Mouse (Mus musculus): ENCODE data around the gene Kpna4. TPM values are rescaled to one million over a fixed set of nuclear protein-coding genes. Genes with fewer than 3 reads are reported as not detected.

Gene Kpna4
- polyA plus RNA-seq, 1 experiment from 2014 or later = 22.7 TPM

GRCm38 (mm10) chr3:69060672-69061071, 66.2 kb downstream of the Kpna4 start:
- H3K4me1 ChIP-seq (ENCODE audit: control insufficient read depth, insufficient read depth, low read length) = no peaks in the 10 kb centered on the region
- no peaks in the 10 kb centered on the region for H3K36me3 ChIP-seq (ENCODE audit: control insufficient read depth, insufficient read depth, low read length)
- no peak for ATAC-seq (ENCODE audit: insufficient read depth, low FRiP score)
- H3K27me3 ChIP-seq (ENCODE audit: control insufficient read depth, insufficient read depth, low read length) = no peaks in the 10 kb centered on the region
- no peak overlapping the region for H3K4me2 ChIP-seq (ENCODE audit: low read depth, low read length)
- H3K27ac ChIP-seq (ENCODE audit: low read length) = no peak overlapping the region
- H3K9ac ChIP-seq (ENCODE audit: low read length) = no peak overlapping the region
- no peaks in the 10 kb centered on the region for H3K9me3 ChIP-seq (replicated peaks; ENCODE audit: control insufficient read depth, low read length)
- WGBS = 94% methylated on average over 4 of the region's 4 CpGs
- H3K4me3 ChIP-seq (replicated peaks; ENCODE audit: low read length) = no peak overlapping the region

DNA sequence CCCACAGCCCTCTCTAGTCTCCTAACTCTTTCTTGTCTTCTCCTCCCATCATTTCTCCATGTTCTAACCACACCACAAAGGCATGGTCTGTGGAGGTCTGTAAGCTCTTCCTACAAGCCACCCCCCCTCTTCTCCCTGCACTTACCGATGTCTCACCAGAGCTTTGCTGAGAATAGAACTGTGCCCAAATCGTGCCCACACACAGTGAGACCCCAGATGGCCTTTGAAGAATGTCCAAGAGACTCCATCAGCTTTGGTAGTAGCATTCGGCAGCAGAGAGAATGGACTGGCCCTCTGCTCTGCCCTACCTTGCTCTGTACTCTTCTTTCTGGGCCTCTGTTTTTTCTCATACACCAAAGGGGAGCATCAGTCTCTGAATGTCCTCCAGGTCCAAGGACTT, 71.0 kb downstream of the Kpna4 start:
- no peak for ATAC-seq (ENCODE audit: insufficient read depth, low FRiP score)
- Histone ChIP-seq H3K27me3 (ENCODE audit: control insufficient read depth, insufficient read depth, low read length) (no peaks in the 10 kb centered on the region), H3K4me2 (ENCODE audit: low read depth, low read length) (no peak overlapping the region), H3K36me3 (ENCODE audit: control insufficient read depth, insufficient read depth, low read length) (no peaks in the 10 kb centered on the region), H3K27ac (ENCODE audit: low read length) (no peak overlapping the region), H3K4me1 (ENCODE audit: control insufficient read depth, insufficient read depth, low read length) (no peaks in the 10 kb centered on the region), H3K9ac (ENCODE audit: low read length) (no peak overlapping the region), H3K4me3 (replicated peaks; ENCODE audit: low read length) (no peak overlapping the region), H3K9me3 (replicated peaks; ENCODE audit: control insufficient read depth, low read length) (no peaks in the 10 kb centered on the region)
- 83% methylated on average over 3 of the region's 3 CpGs for WGBS

DNA sequence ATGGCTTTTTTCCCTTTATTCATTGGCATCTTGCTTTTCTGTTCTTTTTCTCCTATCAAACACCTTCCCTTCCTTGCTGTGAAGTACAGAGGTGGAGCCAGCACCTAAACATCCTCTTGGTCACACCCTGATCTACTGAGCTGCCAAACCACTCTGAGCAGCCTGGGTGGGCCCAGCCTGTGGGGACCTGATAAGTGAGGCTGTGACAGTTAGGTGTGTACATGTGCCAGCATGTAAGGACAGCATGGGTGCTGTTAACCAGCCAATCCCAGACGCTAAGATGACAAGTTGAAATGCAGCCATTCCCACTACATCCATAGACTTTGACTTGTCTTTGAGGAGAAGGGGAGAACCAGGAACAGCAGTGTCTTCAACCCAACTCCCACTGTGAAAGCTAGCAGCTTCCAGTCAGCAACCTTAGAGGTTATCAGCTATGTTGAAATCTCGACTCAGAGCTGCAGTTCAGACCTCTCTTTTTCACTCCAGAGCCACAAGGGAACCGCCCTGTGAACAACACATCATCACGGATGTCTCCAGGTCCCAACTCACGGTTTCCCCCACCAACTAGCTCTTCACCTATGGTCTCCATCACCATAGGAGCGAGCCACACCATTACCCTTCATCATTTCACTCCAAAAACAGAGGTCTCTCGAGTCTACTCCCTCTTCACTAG, 72.0 kb downstream of the Kpna4 start:
- H3K27ac ChIP-seq (ENCODE audit: low read length) = no peak overlapping the region
- 75% methylated on average over 7 of the region's 7 CpGs for WGBS
- no peak overlapping the region for H3K9ac ChIP-seq (ENCODE audit: low read length)
- H3K9me3 ChIP-seq (replicated peaks; ENCODE audit: control insufficient read depth, low read length) = no peaks in the 10 kb centered on the region
- H3K4me2 ChIP-seq (ENCODE audit: low read depth, low read length) = no peak overlapping the region
- ATAC-seq (ENCODE audit: insufficient read depth, low FRiP score) = peak; percentile 91
- no peak overlapping the region for H3K4me3 ChIP-seq (replicated peaks; ENCODE audit: low read length)
- H3K27me3 ChIP-seq (ENCODE audit: control insufficient read depth, insufficient read depth, low read length) = no peaks in the 10 kb centered on the region
- H3K36me3 ChIP-seq (ENCODE audit: control insufficient read depth, insufficient read depth, low read length) = no peaks in the 10 kb centered on the region
- H3K4me1 ChIP-seq (ENCODE audit: control insufficient read depth, insufficient read depth, low read length) = no peaks in the 10 kb centered on the region

GRCm38 (mm10) chr3:69051894-69052293, 75.0 kb downstream of the Kpna4 start:
- Histone ChIP-seq H3K36me3 (ENCODE audit: control insufficient read depth, insufficient read depth, low read length) (no peaks in the 10 kb centered on the region), H3K9me3 (replicated peaks; ENCODE audit: control insufficient read depth, low read length) (no peaks in the 10 kb centered on the region), H3K27me3 (ENCODE audit: control insufficient read depth, insufficient read depth, low read length) (no peaks in the 10 kb centered on the region), H3K9ac (ENCODE audit: low read length) (no peak overlapping the region), H3K4me1 (ENCODE audit: control insufficient read depth, insufficient read depth, low read length) (no peaks in the 10 kb centered on the region), H3K4me3 (replicated peaks; ENCODE audit: low read length) (no peak overlapping the region), H3K27ac (ENCODE audit: low read length) (no peak overlapping the region), H3K4me2 (ENCODE audit: low read depth, low read length) (no peak overlapping the region)
- ATAC-seq (ENCODE audit: insufficient read depth, low FRiP score) = no peak
- WGBS = 88% methylated on average over 11 of the region's 11 CpGs

- no peaks in the 10 kb centered on the region for H3K36me3 ChIP-seq (ENCODE audit: control insufficient read depth, insufficient read depth, low read length)
- no peak overlapping the region for H3K4me3 ChIP-seq (replicated peaks; ENCODE audit: low read length)
- ATAC-seq (ENCODE audit: insufficient read depth, low FRiP score) = no peak
- WGBS = 78% methylated on average over 6 of the region's 6 CpGs
- 0 out of 2 replicates have a peak, but pooled peaks cover 4% of the 10 kb centered on the region for H3K4me1 ChIP-seq (ENCODE audit: control insufficient read depth, insufficient read depth, low read length)
- no peak overlapping the region for H3K9ac ChIP-seq (ENCODE audit: low read length)
- H3K9me3 ChIP-seq (replicated peaks; ENCODE audit: control insufficient read depth, low read length) = no peaks in the 10 kb centered on the region
- H3K27me3 ChIP-seq (ENCODE audit: control insufficient read depth, insufficient read depth, low read length) = no peaks in the 10 kb centered on the region
- no peak overlapping the region for H3K4me2 ChIP-seq (ENCODE audit: low read depth, low read length)
- no peak overlapping the region for H3K27ac ChIP-seq (ENCODE audit: low read length)
These were observed 77.9 kb downstream of the Kpna4 start for GRCm38 (mm10) chr3:69049011-69049410.

DNA sequence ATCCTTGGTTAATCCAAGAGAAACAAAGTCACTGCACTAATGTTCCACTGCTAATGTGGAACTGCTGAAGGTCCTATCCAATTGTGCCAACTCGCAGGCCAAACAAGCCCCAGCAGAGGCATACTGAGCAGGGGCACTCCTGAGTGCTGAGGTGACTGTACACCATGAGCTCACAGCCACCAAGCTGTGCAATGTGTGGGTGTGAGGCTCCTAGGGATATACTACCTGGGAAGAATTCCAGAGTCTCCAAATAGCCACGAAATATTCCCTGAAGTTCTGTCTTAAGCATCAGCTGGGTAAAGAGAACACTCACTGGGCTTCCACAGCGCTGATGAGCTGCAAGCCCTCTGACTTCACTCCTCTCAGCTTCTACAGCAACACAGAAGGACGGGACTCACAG, 79.2 kb downstream of the Kpna4 start:
- Histone ChIP-seq H3K36me3 (ENCODE audit: control insufficient read depth, insufficient read depth, low read length) (no peaks in the 10 kb centered on the region), H3K9me3 (replicated peaks; ENCODE audit: control insufficient read depth, low read length) (no peaks in the 10 kb centered on the region), H3K27ac (ENCODE audit: low read length) (no peak overlapping the region), H3K9ac (ENCODE audit: low read length) (no peak overlapping the region), H3K4me1 (ENCODE audit: control insufficient read depth, insufficient read depth, low read length) (peaks cover 9% of the 10 kb centered on the region; the same call in 1 of the 2 replicates), H3K4me2 (ENCODE audit: low read depth, low read length) (no peak overlapping the region), H3K27me3 (ENCODE audit: control insufficient read depth, insufficient read depth, low read length) (no peaks in the 10 kb centered on the region), H3K4me3 (replicated peaks; ENCODE audit: low read length) (no peak overlapping the region)
- ATAC-seq (ENCODE audit: insufficient read depth, low FRiP score) = no peak
- WGBS = 82% methylated on average over 4 of the region's 4 CpGs

GRCm38 (mm10) chr3:69046509-69046908, 80.4 kb downstream of the Kpna4 start:
- no peak overlapping the region for H3K27ac ChIP-seq (ENCODE audit: low read length)
- H3K4me2 ChIP-seq (ENCODE audit: low read depth, low read length) = no peak overlapping the region
- H3K36me3 ChIP-seq (ENCODE audit: control insufficient read depth, insufficient read depth, low read length) = no peaks in the 10 kb centered on the region
- WGBS = 51% methylated on average over 4 of the region's 4 CpGs
- H3K27me3 ChIP-seq (ENCODE audit: control insufficient read depth, insufficient read depth, low read length) = no peaks in the 10 kb centered on the region
- no peak overlapping the region for H3K9ac ChIP-seq (ENCODE audit: low read length)
- H3K9me3 ChIP-seq (replicated peaks; ENCODE audit: control insufficient read depth, low read length) = no peaks in the 10 kb centered on the region
- no peak overlapping the region for H3K4me3 ChIP-seq (replicated peaks; ENCODE audit: low read length)
- ATAC-seq (ENCODE audit: insufficient read depth, low FRiP score) = no peak
- H3K4me1 ChIP-seq (ENCODE audit: control insufficient read depth, insufficient read depth, low read length) = peaks cover 13% of the 10 kb centered on the region

DNA sequence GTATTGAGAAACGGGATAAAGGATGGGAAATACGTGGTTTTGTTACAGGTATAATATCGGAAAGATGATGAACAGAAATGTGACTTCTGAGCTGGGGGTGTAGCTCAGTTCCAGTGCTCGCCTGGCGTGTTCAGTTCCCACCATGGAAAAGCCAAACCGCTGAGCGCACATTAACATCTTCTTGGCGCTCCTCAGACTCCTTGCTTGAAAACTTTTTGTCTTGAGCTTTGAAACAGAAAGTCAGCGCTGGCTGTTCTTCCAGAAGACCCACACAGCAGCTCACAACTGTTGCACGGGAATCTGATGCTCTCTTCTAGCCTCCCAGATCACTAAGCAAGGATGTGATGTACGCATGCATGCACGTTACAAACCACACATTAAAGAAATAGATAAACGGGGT, 81.2 kb downstream of the Kpna4 start:
- Histone ChIP-seq H3K36me3 (ENCODE audit: control insufficient read depth, insufficient read depth, low read length) (no peaks in the 10 kb centered on the region), H3K27ac (ENCODE audit: low read length) (no peak overlapping the region), H3K27me3 (ENCODE audit: control insufficient read depth, insufficient read depth, low read length) (no peaks in the 10 kb centered on the region), H3K4me1 (ENCODE audit: control insufficient read depth, insufficient read depth, low read length) (peaks cover 15% of the 10 kb centered on the region), H3K4me3 (replicated peaks; ENCODE audit: low read length) (peak overlapping the region; percentile 70), H3K9ac (ENCODE audit: low read length) (peak overlapping the region; percentile 91), H3K9me3 (replicated peaks; ENCODE audit: control insufficient read depth, low read length) (no peaks in the 10 kb centered on the region), H3K4me2 (ENCODE audit: low read depth, low read length) (peak overlapping the region; percentile 93)
- ATAC-seq (ENCODE audit: insufficient read depth, low FRiP score) = no peak
- WGBS = 27% methylated on average over 13 of the region's 13 CpGs

DNA sequence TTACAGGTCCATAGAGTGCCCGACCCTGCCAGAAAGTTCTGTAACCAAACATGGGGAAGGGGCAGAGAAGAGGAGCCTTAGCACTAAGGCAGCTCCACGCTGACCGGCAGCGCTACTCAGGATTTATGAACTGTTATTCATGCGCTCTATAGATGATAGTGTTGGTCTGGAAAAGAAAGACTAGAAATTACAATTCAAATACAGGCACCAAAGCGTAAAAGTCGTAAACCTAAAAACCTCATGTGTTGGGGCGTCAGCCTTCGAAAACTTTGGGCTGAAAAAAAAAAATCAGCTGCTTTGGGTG, 81.6 kb downstream of the Kpna4 start:
- H3K36me3 ChIP-seq (ENCODE audit: control insufficient read depth, insufficient read depth, low read length) = peaks cover under 1% of the 10 kb centered on the region; the same call in 1 of the 2 replicates
- 4% methylated on average over 9 of the region's 9 CpGs for WGBS
- peak overlapping the region; percentile 93 for H3K4me2 ChIP-seq (ENCODE audit: low read depth, low read length)
- peak overlapping the region; percentile 70 for H3K4me3 ChIP-seq (replicated peaks; ENCODE audit: low read length)
- ATAC-seq (ENCODE audit: insufficient read depth, low FRiP score) = no peak
- peak overlapping the region; percentile 91 for H3K9ac ChIP-seq (ENCODE audit: low read length)
- H3K27ac ChIP-seq (ENCODE audit: low read length) = peak overlapping the region; percentile 91
- peaks cover 15% of the 10 kb centered on the region for H3K4me1 ChIP-seq (ENCODE audit: control insufficient read depth, insufficient read depth, low read length)
- H3K27me3 ChIP-seq (ENCODE audit: control insufficient read depth, insufficient read depth, low read length) = no peaks in the 10 kb centered on the region
- no peaks in the 10 kb centered on the region for H3K9me3 ChIP-seq (replicated peaks; ENCODE audit: control insufficient read depth, low read length)
